Mouse (Mus musculus): Measurements from ENCODE around the gene Pitpnc1.
A peak's percentile ranks its signal among the peaks of the same experiment; 100 is the strongest.

Pitpnc1 gene

DNA sequence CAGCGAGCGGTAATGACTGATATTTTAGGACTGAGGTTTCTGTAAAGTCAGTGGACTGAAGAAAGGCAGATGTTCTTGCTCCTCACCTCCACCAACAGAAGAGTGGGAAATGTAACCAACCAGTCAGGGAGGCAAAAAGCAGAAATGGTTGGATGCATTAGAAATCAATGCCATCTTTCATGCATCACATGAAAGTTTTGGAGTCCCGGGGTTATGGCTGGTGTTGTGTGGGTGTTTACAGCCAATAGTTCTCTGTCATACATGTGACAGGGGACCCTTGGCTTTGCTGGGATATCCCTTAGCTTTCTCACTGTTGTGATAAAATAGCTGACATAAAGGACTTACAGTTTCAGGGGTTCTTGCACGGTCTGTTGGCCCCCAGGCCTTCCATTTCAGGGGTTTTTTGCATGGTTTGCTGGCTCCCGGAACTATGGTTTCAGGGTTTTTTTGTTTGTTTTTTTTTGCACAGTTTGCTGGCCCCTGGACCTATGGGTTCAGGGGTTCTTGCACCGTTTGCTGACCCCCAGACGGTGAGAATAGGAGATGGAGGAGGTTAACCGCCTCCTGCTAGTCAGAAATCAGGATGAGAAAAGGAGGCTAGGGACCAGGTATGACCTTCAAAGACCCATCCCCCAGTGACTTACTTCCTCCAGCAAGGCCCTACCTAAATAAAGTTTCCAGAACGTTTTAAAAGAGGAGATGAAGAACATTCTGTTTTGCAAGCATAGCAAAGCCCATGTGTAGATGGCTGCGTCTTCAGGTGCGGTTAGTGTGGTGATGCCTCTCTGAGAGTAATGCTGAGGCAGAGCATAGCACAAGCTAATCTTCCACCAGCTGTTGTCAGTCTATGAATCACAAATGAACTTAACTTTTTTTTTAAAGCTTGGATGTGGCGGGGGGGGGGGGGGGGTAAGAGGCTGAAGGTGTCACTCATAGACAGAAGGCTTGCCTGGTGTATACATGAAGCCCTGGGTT is 27.1 kb downstream of the Pitpnc1 start:
- no peak for DNase-seq (ENCODE audit: low read depth, low spot score)

DNA sequence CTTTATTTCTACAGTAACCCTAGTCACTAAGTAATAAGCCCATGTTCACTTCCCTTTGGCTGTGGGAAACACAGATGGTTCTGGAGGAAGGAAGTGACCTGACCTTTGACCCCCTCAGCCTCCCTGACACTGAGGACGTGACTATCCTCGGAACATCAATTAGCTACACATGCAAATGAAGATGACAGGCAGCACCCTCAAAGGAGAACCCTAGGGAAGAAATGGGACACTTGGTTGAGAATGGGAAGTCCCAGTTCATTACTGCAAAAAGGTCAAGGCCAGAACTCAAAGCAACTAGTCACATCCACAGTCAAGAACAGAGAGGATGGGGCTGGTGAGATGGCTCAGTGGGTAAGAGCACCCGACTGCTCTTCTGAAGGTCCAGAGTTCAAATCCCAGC is 29.4 kb downstream of the Pitpnc1 start:
- no peak for DNase-seq (ENCODE audit: low read depth, low spot score)

GRCm38 (mm10) chr11:107438140-107438539 is 32.4 kb downstream of the Pitpnc1 start:
- DNase-seq (ENCODE audit: low read depth, low spot score), result no peak

DNA sequence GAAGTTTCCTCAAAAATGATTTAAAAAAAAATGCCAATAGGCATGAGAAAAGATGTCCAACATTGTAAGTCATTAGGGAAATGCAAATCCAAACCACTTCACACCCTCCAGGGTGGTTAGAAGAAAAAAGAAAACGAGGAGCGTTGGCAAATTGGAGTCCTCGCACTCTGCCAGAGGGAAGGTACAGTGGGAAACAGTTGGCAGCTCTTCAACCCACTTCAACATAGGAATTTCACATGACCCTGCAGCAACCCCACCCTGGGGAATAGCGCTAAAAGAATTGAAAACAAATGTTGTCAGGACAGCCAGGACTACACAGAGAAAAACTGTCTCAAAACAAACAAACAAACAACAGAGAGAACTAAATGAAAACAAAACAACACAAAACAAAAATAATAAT is 32.8 kb downstream of the Pitpnc1 start:
- DNase-seq (ENCODE audit: low read depth, low spot score), result no peak

- DNase-seq (ENCODE audit: low read depth, low spot score), result no peak
These were observed 34.6 kb downstream of the Pitpnc1 start for GRCm38 (mm10) chr11:107435776-107436449.

DNA sequence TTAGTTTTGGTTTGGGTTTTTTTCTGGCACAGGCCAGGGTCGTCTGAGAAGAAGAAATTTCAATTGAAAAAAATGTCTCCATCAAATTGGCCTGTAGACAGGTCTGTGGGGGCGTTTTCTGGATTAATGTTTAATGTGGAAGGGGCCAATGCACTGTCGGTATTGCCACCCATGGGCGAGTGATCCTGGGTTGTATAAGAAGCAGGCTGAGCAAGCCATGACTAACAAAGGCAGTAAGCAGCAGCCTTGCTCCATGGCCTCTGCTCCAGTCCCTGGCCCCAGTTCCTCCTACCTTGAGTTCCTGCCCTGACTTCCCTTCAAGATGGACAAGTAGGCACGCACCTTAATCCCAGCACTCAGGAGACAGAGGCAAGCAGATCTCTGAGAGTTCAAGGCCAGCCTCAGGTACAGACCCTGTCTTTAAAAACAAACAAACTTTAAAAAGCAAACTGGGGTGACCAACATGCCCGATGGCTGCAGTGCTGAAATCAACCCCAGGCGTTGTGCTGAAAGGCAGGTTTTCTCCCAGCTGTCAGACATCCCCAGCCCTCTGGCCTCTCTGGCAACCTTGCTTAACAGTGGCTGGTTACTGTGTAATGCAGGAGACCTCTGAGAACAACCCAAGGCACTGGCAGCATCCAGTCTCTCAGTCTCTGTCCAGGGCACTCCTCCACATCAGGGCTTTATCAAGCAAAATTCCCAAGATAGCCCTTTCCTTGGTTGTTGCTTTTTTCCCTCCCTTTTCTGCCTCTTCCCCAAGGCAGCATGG is 39.1 kb downstream of the Pitpnc1 start:
- DNase-seq (ENCODE audit: low read depth, low spot score), result no peak

- no peak for DNase-seq (ENCODE audit: low read depth, low spot score)
These were observed 42.5 kb downstream of the Pitpnc1 start for GRCm38 (mm10) chr11:107428011-107428410.

- no peak for DNase-seq (ENCODE audit: low read depth, low spot score)
These were observed 46.3 kb downstream of the Pitpnc1 start for GRCm38 (mm10) chr11:107424176-107424575.

DNA sequence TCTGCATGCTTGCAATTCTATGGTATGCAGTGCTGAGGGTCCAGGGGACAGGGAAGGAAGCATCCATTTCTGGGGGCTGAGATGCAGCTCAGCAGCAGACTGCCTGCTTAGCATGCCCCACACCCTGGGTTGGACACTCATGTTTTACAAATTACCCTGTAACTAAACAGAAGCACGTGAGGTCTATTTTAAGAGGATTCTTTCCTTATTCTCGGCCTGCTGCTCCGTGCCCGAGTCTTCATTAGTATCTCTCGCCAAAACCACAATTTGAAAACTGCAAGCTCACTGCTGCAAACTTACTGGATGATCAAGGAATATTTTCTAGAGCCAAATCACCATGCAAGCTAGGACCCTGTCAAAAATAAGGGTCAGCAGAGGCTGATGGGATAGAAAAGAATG is 48.1 kb downstream of the Pitpnc1 start:
- no peak for DNase-seq (ENCODE audit: low read depth, low spot score)

DNA sequence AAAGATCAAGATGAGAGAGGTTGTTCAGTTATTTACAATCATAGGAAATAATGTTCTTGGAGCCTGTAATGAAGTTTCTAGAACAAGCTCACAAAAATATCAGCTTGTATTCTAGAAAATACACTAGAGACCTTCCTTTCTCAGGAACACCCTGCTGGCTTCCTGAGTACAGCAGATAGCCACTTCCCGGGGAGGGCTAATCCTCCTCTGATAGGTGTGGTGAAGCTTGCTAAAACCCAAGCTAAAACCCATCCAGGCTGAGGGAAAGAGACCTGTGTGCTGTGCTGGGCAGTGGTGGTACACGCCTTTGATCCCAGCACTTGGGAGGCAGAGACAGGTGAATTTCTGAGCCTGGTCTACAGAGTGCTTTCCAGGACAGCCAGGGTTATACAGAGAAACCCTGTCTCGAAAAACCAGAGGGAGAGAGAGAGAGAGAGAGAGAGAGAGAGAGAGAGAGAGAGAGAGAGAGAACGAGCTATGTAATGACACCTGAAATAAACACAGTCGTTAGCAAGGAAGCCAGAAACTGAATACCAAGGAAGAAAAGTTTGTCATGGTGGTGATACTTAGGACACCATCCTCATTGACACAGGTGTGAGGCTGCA is 48.6 kb downstream of the Pitpnc1 start:
- no peak for DNase-seq (ENCODE audit: low read depth, low spot score)

GRCm38 (mm10) chr11:107419925-107420324 is 50.6 kb downstream of the Pitpnc1 start:
- DNase-seq (ENCODE audit: low read depth, low spot score), result no peak

DNA sequence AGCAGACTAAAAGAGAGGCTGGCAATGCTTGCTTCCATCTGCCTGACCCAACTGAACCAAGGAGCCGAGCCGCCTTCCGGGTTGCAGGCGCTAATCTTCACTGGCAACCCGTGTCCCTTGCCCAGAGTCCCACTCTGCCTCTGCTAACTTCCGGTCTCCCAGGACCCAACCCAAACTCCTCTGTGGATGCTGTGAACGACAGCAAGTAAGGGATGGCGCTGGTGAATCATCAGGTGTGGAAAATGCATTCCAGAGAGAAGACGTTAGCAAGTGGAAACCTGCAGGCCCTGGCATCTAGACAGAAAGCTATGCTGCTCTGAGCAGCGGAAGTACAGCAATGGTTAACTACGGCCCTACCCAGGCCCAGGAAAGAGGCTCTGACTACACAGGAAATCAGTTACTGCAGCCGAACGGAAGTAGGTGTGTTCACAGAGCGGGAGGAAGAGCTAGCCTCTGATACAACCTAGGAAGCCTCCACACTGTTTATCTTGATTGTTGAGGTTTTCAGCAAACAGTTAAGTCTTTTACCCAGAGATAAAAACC is 53.4 kb downstream of the Pitpnc1 start:
- DNase-seq (ENCODE audit: low read depth, low spot score), result no peak

DNA sequence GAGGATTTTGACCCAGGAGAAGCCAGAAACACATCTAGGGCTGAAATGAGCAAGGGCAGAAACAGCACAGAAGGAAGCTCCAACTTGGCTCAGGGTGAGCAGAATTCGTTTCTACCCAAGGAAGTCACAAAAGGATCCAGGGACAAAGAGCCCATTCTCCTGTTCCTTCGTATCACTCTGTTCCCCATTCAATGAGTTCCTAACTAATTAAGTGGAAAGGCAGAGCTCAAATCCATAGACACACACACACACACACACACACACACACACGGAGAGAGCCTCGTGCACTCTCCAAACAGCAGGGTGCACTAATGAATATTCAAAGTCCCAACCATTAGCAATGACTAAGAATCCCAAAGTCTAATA is 54.0 kb downstream of the Pitpnc1 start:
- DNase-seq (ENCODE audit: low read depth, low spot score), result no peak

GRCm38 (mm10) chr11:107415901-107416560 is 54.5 kb downstream of the Pitpnc1 start:
- DNase-seq (ENCODE audit: low read depth, low spot score), result no peak

DNA sequence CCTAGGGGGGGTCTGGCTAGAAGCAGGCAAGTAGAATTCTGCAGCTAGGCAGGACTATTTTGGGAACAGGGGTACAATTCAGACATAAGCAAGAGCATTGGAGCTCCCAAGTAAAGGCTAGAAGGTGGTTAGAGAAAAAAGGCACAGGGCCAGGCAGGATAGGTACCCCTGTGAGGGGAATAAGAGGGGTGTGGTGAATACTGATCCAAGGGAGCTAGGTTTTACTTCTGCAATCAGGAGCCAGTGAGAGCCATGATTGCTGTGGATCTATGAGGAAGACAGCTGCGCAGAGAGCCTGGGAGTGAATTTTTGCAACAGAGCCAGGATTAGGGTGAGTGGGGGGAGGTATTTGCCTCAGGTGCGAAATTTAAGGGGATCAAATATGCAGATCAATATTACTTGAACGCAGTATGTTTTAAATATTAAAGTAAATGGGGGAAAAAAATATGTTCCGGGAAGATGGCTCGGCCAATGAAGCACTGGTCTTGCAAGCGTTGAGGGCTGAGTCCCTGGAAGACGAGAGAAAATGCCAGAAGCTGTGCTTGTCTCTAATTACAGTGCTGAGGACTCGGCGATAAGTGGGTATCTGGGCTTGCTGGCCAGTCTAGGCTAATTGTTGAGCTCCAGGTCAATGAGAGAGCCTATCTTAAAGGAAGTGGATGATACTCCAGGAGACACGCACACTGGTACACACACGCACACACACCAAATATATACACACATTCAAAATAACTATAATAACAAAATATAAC is 55.3 kb downstream of the Pitpnc1 start:
- DNase-seq (ENCODE audit: low read depth, low spot score), result no peak

DNA sequence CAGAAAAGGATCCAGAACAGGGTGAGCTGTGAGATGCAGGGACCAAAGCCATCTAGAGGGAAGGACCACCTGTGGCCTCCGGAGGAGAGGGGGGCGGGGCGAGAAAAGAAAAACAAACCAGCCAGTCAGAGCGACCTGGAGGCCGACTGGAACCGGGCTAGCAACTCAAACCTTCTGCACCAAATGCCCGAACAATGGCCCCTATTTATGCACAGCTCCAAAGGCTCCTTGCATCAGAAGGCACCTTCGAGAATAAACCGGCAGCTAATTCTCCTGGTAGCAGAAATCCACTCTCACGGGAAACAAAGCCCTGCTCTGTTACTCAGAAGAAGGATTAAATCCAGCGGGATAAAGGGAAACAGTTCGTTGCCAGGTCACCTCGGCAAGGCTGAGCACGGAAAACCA is 57.2 kb downstream of the Pitpnc1 start:
- peak; percentile 52 for DNase-seq (ENCODE audit: low read depth, low spot score)

DNA sequence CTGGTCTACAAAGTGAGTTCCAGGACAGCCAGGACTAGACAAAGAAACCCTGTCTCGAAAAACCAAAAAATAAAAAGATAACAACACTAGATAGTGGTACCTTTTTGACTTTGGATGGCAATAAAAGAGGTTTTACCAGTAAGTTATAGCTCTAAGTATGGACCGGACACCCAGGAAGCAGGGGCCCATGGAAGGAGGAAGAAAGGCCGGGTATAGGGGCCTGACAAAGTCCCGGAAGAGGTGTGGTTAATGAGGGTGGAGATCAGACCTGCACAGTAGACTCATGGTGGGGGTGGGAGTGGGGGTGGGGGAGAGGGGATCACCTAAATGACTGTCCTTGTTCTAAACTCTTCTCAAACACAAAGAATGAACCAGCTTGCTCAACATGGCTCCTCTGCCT is 58.4 kb downstream of the Pitpnc1 start:
- no peak for DNase-seq (ENCODE audit: low read depth, low spot score)

GRCm38 (mm10) chr11:107411576-107411975 is 58.9 kb downstream of the Pitpnc1 start:
- DNase-seq (ENCODE audit: low read depth, low spot score), result no peak

- DNase-seq (ENCODE audit: low read depth, low spot score), result no peak
These were observed 59.7 kb downstream of the Pitpnc1 start for GRCm38 (mm10) chr11:107410804-107411203.

DNA sequence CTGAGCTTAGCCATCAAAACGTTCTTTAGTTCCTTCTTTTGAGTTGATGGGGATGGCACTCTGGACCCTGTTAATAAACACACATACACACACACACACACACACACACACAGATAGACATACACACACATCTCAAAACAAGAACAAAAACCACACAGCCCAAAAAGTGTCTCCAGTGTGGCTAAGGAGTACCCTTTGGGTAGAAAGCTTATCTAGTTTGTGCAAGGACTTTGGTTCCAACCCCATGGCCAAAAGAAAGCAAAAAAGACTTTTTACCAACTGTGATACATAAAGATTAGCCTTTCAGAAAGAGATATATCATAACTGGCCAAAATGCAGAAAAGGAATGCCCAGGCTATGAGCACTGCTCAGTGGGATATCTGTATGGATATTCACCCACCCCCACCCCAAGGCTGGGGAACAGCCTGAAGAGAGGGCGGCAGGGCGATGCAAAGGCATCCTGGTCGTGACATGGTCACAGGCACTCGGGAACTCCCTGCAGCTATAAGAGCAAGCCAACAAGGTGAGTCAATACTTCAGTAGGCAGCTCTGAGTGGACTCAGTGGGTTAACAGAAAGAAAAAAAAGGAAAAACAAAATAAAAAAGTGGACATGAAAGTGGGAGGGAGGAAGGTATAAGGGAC is 60.3 kb downstream of the Pitpnc1 start:
- DNase-seq (ENCODE audit: low read depth, low spot score), result no peak
